Mouse (Mus musculus) lung, adult 2 months (tissue): Measurements from ENCODE around the gene Zfp846.

Source experiments
- CTCF ChIP-seq: fragments of 200-500 bp; IDR thresholded peaks from 2 replicates; pipeline ENCODE4 v1.5.1; 2011; ENCODE audit warnings: mild to moderate bottlenecking, low read length, control low read depth; ENCODE audit not compliant: insufficient read depth
- POLR2A ChIP-seq: fragments of 200-500 bp; IDR thresholded peaks from 2 replicates; pipeline ENCODE4 v1.6.1; 2011; ENCODE audit warnings: low read depth, mild to moderate bottlenecking, control low read depth, low read length, borderline replicate concordance; ENCODE audit errors: extremely low read depth

GRCm38 (mm10) chr9:20536598-20536997 is 44.5 kb upstream of the Zfp846 start:
- TF ChIP-seq CTCF (no peak), POLR2A (no peak)
